Mouse (Mus musculus): ENCODE measurements around the gene Gm20918. TPM values are rescaled to one million over a fixed set of nuclear protein-coding genes. Genes with fewer than 3 reads are reported as not detected.
"Not testable (repeated sequence)": the region's sequence is repeated elsewhere in the genome, so short reads cannot be mapped to it uniquely, and the experiment has no call there.

Gene Gm20918
- not detected in 2 replicates for polyA plus RNA-seq (2015; fragmentation: Nextera tagmentation; extraction: Ambion mirVana)

GRCm38 (mm10) chrY:5043637-5044036 lies at the start of gene Gm20918:
Gene Gm20918, plus strand, starts transcription at chrY:5043937.
- not testable (repeated sequence) for H3K27me3 ChIP-seq (replicated peaks); ATAC-seq (ENCODE audit: low FRiP score); H3K36me3 ChIP-seq; H3K27ac ChIP-seq (replicated peaks); H3K4me1 ChIP-seq; H3K9ac ChIP-seq (replicated peaks); H3K4me3 ChIP-seq (replicated peaks); H3K4me2 ChIP-seq; H3K9me3 ChIP-seq (replicated peaks)

Other genes with a start within 250 kb of the Gm20918 start
- gene Gm21820, start 205.5 kb downstream of the Gm20918 start, polyA plus RNA-seq (2015; fragmentation: Nextera tagmentation; extraction: Ambion mirVana), result not detected in 2 replicates

Data from neural tube, embryonic 15.5 days (tissue).